9 mouse cellular contexts compared by ENCODE assay signal in the genomic region with DNA sequence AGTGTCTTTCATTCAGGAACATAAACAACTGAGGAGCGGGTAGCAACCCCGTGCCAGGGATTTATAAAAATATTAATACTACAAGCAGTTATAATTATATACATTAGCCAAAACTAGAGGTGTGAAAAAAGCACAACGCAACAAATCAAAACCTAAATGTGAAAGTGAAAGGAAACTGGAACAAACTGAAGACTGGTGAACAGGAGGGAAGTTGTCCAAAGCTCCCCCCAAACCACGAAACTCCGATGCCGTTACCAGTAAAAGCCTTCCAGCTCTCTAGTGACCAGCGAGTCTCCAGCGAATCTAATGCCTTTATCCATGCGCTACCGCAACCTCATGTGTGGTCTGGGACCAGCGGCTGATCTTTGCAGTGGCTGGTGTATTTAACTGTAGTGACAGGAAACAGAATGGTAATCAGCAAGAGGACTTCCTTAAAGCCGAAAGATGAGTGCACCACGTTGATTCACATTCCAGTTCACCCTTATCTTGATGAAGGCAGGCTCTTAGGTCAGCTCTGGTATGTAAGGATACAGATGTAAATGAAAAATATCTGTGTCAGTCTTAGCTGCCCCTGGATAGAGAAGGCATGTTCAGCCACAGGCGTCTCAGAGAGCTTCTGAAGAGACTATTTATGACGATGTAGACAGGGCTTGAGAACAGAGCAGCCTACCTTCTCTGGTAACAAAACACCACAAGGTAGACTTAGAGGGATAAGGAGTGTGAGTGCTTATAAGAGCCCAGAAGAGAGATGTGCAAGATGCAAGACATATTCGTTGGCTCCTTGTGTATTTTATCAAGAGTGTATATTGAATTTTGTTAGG.
A peak's percentile ranks its signal among the peaks of the same experiment; 100 is the strongest.
DNase-seq lines count a peak whose midpoint lies in the region; ATAC-seq and TF ChIP-seq lines count a peak whose summit lies in the region.
"Had no signal": no experiment of that assay in that cellular context is flagged by ENCODE, and none has a peak within 500 bp of the region (broad histone marks: within the 10 kb centered on the region; RNA-seq: fewer than 3 reads in every experiment).

No protein-coding gene starts in this region.

- DNase-seq in kidney, adult 2 months = no peak
- no peak for DNase-seq in kidney, adult 8-10 months
- DNase-seq in lung, postnatal 4 days = peak; percentile 6 to 18
- DNase-seq in thymus, postnatal 14 days = peak; percentile 15
- DNase-seq in hindbrain, postnatal 0 days (ENCODE audit: low spot score) = no peak
- no peak for DNase-seq in testis, postnatal 14 days (ENCODE audit: low spot score)
- no peak for DNase-seq in right cerebral cortex, postnatal 36 days (ENCODE audit: low spot score in 2 of 2)

- H3K9me3 ChIP-seq in hindbrain, postnatal 0 days (ENCODE audit: low read length) = no peaks in the 10 kb centered on the region
- H3K9me3 ChIP-seq: kidney, embryonic 15.5 days had no signal

- no peak for TF ChIP-seq POLR2A in kidney, adult 2 months (IDR thresholded peaks at IDR 0.05; ENCODE audit: low read depth, low read length)

- ATAC-seq in hematopoietic stem cell, adult 5-6 weeks (replicated peaks in 1 of 2; ENCODE audit: insufficient read depth in 1 of 2, low FRiP score in 2 of 2, low TSS enrichment in 1 of 2, low read depth in 1 of 2, poor library complexity in 2 of 2, severe bottlenecking in 2 of 2) = peak; percentile 87 to 90
- ATAC-seq in hindbrain, postnatal 0 days = no peak

- TF ChIP-seq CTCF in kidney, adult 2 months (conservative IDR thresholded peaks at IDR 0.05; ENCODE audit: insufficient read depth, insufficient read length, low read depth, low read length) = no peak
- TF ChIP-seq CTCF in hindbrain, postnatal 0 days (IDR thresholded peaks at IDR 0.05; ENCODE audit: low read depth) = no peak

- H3K36me3 ChIP-seq in kidney, adult 2 months (ENCODE audit: control insufficient read depth, insufficient read depth, low read length) = no peaks in the 10 kb centered on the region
- H3K36me3 ChIP-seq in hindbrain, postnatal 0 days (ENCODE audit: insufficient read depth, low read length) = no peaks in the 10 kb centered on the region
- H3K36me3 ChIP-seq: kidney, embryonic 15.5 days had no signal

- H3K9ac ChIP-seq in hindbrain, postnatal 0 days (replicated peaks; ENCODE audit: low read length) = no peak overlapping the region
- H3K9ac ChIP-seq: kidney, embryonic 15.5 days had no signal

- no peak overlapping the region for H3K4me2 ChIP-seq in hindbrain, postnatal 0 days (ENCODE audit: low read depth, low read length)
- H3K4me2 ChIP-seq: kidney, embryonic 15.5 days had no signal

- H3K4me1 ChIP-seq in kidney, adult 2 months (ENCODE audit: control insufficient read depth, insufficient read depth, low read length) = no peaks in the 10 kb centered on the region
- H3K4me1 ChIP-seq in hindbrain, postnatal 0 days (ENCODE audit: insufficient read depth, low read length) = no peaks in the 10 kb centered on the region
- H3K4me1 ChIP-seq: kidney, embryonic 15.5 days had no signal

- no peak overlapping the region for H3K27ac ChIP-seq in kidney, adult 2 months (ENCODE audit: insufficient read depth, low read depth, low read length)
- H3K27ac ChIP-seq in hindbrain, postnatal 0 days = no peak overlapping the region
- H3K27ac ChIP-seq: kidney, embryonic 15.5 days had no signal

- WGBS in kidney, adult 2 months = 67% methylated on average over 16 of the region's 16 CpGs
- 79% methylated on average over 16 of the region's 16 CpGs for WGBS in hindbrain, postnatal 0 days

- H3K27me3 ChIP-seq in kidney, adult 2 months (replicated peaks; ENCODE audit: control insufficient read depth, insufficient read depth, low read length) = no peaks in the 10 kb centered on the region
- H3K27me3 ChIP-seq in hindbrain, postnatal 0 days (ENCODE audit: insufficient read depth, low read length) = no peaks in the 10 kb centered on the region
- H3K27me3 ChIP-seq: kidney, embryonic 15.5 days had no signal

- peak overlapping the region; percentile 58 for H3K4me3 ChIP-seq in kidney, adult 2 months (ENCODE audit: insufficient read depth, low read depth, low read length)
- H3K4me3 ChIP-seq in hindbrain, postnatal 0 days (ENCODE audit: low read length) = no peak overlapping the region
- H3K4me3 ChIP-seq: kidney, embryonic 15.5 days had no signal

Comparison
In these comparisons a context has a peak if more than half of its experiments do, and no peak if none do; other contexts are left out.
1. DNase-seq: peak in lung, postnatal 4 days (2 of 2) and thymus, postnatal 14 days (single experiment); none in kidney, adult 2 months (single experiment), kidney, adult 8-10 months (0 of 2), hindbrain, postnatal 0 days (single experiment), testis, postnatal 14 days (single experiment) and right cerebral cortex, postnatal 36 days (0 of 2).